Mouse (Mus musculus) cerebellum, postnatal 25 days (tissue): ENCODE data around the gene Gstt2.
"Not testable (repeated sequence)": the region's sequence is repeated elsewhere in the genome, so short reads cannot be mapped to it uniquely, and the experiment has no call there.

Experiments used
- DNase-seq, 2 experiments: peaks; one replicate each; pipeline ENCODE4 v3.0.0; 2021; ENCODE audit warnings: mixed read lengths in 2 of 2

The Gstt2 gene

DNA sequence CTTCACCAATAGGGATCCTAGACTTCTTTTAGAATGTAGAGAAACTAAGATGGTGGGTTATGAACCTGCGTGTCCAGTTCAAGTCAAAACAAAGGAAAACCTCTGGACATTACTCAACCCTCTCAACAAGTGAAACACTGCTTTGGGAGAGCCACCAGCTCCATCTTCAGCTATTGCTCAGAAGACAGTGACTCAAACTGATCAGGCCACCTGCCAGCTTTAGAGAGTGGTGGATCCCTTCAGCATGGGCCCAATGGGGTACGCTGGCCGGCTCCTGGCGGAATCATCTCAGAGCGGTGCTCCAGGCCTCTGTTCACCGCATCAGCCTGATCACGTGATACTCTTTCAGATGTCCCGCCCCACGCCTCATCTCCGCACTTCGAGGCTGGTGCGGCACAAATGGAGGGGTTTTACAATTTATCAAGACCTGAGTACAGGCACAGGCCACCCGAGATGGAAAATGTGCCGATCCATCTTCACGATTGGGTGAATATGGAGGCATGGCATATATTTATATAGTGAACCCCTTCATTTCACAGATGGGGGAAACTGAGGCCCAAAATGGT lies 18.3 kb upstream of the Gstt2 start:
- no peak for DNase-seq

DNA sequence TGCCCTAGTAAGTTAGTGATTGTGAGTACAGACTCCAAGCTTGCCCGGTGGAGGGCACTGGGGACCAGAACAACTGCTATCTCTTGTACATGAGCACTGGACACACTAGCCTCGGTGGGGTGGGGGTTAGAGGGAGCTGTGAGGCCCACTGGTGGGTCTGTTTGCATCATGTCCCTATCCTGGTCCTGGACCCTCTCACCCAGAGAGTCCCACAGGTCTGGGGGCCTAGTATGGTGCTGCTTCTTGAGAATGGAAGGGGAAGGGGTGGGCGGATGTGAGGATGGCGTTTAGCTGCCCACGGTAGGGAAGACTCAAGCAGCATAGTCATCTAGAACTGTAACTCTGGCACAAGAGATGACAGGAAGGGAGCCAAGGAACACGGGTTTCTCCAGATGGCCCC lies 17.6 kb upstream of the Gstt2 start:
- no peak for DNase-seq

DNA sequence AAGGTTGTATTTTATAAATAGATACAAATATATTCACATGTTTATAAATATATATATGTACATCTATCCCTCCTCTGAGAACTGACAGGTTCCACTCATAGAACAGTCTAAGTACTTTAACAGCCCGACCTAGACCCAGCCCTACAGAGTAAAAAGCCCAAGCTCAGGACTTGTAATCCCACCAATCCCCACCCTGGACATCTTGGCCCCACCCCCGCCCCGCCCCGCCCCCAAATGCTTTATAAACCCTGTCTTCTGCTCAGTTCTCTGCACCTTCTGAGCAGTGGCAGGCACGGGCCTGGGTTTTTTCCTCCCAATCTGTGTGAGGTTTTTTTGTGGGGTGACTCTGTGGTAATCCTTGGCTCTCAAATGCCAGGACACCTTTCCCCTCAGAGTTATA lies 16.9 kb upstream of the Gstt2 start:
- DNase-seq: no peak

DNA sequence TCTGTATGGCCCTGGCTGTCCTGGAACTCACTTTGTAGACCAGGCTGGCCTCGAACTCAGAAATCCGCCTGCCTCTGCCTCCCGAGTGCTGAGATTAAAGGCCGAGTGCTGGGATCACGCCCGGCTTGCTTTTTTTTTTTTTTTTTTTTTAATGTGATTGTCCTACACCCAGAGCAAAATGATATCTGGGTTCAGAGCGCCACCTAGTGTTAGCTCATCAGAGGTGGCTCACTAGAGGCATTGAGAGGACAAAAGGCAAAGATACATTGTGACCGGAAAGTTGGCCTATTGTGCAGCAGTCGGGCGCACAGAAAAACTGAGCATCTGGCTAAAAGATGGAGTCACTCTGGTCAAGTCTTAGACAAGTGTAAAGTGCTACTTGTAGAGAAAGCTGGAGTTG lies 16.2 kb upstream of the Gstt2 start:
- peak; percentile 86 to 93 for DNase-seq

DNA sequence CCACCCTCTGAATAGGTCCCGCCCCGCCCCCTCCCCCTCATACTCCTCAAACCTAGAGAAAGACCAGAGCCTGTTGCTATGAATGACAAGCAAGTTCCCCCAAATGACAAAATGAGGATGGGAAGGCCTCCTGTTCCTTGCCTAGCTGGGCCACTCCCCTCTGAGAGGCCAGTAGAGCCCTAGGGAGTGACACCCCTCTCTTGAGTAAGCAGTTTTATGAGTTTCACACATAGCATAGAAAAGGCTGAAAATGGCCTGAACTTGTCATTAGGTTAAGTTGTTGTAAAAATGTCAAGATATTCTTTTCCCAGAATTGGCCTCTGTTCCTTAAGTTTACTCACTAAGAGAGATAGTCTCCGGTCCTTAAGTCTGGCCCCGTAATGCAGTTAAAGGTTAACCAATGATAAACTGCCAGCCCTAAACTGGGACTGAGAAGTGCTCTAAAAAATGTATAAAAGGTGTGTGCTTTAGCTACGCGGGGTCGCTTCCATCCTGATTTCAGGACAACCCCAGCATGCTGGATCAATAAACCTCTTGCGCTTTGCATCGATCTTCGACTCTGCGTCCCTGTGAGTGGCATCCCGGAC lies 15.4 kb upstream of the Gstt2 start:
- no peak for DNase-seq

DNA sequence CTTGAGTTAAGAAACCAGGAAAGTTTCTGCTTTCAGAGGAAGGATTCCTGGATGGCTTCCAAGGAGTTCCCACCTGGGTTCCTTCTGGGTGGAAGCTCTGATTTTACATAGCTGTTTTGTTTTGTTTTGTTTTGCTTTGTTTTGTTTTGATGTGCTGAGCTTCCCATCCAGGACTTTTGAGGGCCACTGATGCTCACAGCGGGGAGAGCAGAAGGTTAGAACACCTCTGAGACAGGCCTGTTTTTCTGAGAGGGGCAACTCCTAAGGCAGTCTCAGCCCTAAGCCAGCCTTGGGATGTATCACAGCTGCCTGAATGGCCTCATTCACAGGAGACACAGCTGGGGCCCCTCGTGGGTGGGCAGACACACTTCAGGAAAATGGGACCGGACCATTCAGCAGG lies 14.5 kb upstream of the Gstt2 start:
- no peak for DNase-seq

DNA sequence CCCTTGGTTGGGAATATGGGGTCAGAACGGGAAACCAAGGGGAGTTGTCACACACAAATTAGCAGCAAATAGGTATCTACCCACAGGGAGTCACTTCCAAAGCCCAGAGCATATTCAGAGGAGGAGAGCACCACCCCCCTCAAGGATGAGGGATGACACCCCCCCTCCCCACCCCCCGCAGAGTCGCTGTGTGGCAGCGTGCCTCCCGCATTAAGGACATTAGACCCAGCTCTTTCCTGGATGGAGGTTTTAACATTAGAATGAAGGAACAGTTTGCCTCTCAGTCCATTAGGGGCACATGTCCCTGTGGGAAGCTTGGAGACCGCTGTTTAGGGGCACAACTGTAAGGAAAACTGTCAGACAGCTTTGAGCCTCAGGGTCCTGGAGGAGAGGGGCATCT lies 13.9 kb upstream of the Gstt2 start:
- no peak for DNase-seq

DNA sequence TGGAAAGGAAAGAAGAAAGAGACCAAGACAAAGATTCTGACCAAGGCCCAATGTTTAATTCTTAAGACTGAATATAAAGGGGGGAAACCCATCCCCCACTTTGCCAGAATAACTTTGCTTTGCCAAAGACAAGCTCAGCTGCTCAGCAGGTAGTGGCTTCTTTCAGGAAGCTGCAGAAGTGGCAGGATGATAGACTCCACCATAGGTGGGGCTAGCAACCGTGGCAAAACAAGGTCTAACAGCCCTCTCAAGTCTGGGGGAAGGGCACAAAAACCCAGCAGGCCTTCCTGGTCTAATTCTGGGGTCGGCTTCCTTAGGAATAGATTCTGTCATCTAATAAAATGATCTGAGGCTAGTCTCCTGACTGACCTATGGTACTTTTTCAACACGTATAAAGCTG lies 11.2 kb upstream of the Gstt2 start:
- DNase-seq: no peak

DNA sequence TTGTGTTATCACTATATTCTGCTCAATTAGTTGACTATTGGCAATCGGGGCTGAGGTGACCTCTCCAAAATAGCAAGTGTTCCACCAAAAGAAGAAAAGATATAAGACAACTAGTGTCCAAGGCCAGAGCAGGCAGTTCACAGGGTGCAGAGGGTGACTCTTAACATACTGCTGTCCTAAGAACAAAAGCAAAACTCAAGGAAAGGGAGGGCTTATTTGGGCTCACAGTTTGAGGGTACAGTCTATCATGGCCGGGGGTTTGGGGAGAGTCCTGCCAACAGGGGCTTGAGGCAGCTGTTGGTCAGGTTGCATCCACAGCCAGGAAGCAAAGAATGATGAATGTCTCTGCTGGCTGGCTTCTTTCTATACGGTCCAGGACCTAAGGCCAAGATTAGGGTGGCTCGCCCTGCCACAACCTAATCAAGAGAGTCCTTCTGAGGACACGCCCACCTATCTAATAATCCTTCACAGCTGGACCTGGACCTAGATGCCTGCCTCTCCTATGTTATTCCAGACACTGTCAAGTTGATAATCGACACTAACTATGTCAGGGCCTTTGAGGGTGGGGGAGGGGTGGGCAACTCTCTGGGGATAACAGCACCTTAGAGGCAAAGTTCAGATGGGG lies 8.2 kb upstream of the Gstt2 start:
- no peak for DNase-seq

DNA sequence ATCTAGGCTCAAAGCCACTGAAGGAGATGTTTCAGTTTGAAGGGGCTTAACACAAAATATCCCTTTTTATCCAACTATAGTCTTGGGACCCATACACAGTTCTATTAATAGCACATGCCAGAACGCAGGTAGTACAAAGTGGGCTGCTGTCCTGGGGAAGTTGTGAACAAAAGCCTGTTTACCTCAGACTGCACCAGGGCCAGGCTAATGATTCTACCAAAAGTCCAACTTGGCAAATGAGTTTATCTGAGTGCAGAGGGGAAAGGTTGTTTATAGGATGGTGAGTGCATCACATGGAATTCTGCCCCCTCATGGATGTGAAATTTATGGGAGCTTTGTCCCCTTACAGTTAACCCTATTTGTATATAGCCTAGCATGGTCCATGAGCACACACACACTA lies 7.6 kb upstream of the Gstt2 start:
- DNase-seq: no peak

DNA sequence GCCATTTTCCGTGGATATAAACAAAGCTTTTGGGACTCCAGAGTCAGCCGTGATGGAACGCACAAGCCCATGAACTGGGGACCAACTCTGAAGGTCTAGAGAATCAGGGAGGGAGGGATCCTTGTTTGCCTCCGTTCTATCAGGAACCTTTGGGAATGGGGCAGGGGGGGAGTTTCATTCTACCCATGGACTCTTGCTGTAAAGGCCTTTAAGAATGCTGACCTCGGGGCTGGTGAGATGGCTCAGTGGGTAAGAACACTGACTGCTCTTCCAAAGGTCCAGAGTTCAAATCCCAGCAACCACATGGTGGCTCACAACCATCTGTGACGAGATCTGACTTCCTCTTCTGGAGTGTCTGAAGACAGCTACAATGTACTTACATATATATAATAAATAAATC lies 6.7 kb upstream of the Gstt2 start:
- not testable (repeated sequence) for DNase-seq

DNA sequence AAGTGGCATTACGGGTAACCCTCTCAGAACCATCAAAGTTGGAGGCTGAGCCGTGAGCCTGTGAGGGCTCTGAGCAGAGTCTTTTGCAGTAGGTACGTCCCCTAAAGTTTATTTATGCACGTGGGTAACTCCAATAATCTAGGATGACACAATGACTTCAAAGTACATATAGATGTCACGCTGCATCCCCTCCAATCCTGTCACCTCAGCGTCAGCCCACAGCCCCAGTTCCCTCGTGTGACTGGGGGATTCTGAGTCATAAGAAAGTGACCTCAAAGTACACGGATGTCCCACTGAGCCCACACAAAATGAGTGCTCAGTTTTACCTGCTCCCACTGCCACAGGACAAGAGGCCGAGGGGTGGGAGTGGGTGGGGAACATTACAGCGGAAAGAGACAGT lies 1.9 kb upstream of the Gstt2 start:
- DNase-seq: no peak

DNA sequence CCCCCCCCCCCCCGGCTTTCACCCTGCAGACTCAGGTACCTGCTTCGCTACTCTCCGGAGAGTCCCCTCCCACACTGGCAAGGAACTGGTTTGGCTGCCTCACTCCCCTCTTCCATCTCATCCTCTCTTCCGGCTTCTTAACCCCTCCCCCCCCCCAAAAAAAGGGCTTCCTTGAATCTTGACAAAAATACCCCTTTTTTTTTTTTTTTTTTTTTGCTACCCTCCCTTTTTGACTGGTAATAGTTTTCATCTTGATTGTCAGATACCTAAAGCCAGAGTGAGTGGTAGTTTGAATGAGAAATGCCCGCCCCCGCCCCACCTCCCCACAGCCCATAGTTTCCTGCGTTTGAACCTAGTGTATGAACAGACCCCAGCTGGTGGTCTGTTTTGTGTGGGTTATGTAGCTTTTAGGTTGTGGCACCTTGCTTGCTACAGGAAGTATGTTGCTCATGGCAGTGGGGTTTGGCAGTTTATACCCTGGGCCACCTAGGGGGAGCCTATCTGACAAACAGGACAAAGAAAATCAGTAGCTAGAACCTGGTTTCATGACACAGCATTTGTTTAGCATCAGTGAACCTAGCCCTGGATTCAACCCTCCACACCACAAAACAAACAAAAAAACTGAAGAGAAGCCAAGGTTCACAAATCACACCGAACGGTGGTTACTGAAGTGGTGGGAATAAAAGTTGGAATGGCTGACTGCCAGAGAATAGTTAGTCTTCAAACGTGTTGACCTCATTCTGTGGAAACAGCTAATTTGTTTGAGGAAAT lies 1.3 kb downstream of the Gstt2 start:
- DNase-seq: no peak

DNA sequence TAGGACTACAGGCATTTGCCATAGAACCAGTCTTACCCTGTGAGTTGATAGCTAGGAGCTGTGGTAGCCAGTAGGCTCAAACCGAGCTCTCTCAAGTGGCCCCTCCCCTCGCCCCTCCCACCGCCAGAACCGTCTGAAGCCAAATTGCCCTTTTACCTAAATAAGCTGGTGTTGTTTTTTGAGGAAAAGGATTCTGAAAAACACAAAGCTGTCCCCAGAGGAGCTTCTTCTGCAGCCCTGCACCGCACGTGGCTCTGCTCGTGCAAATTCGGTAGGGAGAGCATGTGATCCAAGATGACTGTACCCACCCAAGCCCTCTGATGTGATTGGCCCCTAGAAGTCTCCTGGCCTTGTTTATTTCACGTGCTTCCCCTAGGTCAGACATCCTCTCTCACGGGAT lies 1.9 kb downstream of the Gstt2 start:
- peak; percentile 56 to 64 for DNase-seq

DNA sequence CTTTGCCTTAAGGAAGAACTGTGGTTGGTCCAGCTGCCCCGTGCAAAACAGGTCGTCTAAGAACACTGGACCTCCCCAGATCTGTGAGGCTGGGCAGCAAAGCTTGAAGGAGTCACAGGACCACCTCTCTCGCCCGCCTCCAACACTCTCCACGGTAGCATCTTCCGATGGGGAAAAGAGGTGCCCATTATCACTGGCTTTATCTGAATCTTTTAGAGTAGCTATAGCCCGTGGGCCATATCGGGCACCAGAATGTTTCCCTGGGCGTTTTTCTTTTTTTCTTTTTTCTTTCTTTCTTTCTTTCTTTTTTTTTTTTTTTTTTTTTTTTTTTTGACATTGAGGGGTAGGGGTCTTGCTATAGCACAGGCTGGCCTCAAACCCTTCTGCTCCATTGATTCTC lies 2.5 kb downstream of the Gstt2 start:
- no peak for DNase-seq

DNA sequence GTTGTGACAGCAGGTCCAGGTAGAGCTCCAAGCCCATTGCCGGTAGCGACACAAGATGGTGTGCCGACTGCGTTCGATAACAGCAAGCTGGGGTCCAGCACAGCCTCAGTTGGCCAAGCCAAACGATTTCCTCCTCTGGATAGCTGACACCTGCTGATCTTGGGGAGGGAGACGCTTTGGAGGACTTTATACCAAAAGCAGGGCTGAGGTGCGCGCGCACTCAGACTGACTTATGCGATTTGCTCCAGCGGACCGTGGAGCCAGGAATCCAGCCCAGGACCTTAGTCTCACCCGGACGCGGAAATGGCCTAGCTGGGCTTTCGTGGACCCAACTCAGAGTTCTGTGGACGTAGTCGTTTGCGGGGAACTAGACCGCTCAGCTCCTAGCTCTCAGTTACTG lies 3.0 kb downstream of the Gstt2 start:
- peak; percentile 71 to 77 for DNase-seq

DNA sequence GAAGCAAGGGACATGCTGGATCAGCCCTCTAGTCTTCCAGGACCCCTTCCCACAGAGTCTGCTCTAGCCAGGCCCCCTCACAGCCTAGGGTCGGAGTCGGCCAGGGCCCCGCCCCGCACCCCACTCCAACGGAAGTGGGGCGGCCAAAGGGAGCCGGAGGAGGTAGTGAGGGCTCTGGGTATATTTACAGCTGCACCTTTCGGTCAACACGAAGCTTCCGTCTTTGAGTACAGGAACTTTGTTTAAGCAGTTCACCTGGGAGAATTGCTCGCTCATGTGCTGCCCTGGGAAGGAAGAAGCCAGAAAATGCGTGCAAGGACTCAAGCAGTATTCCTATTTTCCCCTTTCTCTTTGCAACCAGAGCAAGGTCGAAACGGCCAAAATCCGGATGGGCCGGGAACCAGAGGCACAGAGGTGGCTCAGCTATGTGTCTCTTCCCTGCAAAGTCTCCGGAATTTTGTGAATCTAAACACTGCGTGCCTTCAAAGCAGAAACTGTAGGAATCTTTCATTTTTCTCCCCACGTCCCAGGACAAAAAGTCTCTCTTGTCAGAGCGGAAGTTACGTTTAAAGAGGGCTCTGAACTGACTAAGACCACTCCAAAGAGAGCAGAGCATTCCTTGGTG lies 3.7 kb downstream of the Gstt2 start:
- DNase-seq: no peak

DNA sequence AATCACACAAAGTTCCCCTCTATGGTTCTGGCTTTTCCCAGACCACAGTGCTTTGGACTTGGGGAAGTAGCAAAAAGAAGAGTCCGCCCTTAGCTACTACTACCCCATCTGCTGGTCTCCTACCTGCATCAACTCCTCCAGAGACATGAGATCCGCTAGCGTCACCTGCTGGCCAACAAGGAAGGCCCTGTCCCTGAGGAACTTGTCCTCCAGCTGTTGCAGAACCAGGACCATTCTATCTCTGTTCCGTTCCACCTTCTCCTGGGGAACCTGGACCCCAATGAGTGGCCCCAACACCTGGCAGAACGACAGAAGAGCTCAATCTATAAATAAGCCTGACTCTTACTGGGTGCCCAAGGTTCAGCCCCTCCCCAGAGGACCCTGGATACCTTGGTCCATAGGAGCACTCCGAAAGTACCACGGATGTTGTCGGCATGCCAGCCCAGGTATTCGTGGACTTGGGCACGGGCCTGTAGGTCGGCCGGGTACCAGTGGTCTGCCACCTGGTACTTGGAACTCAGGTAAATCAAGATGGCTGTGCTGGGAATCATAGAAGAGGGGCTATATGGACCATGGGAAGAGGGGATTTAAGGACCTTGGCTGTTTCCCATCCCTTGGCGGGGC lies 4.8 kb downstream of the Gstt2 start:
- peak; percentile 42 to 71 for DNase-seq

DNA sequence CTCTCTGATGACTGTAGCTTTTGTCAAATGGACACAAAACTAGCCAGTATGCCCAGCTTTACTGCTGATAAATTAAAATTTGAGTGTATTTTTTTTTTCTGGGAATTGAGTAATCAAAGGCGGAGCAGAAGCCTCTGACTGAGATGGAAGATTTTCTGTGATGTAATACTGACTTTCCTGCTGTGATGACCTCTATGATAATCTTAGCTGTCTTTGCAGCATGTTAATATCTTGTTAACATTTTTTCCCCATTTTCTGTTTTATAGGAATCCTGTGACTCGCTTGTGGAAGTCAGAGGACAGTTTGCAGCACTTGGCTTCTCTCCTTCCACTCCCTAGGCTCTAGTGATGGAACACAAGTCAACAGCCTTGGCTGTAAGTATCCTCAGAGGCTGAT lies 7.0 kb downstream of the Gstt2 start:
- no peak for DNase-seq

DNA sequence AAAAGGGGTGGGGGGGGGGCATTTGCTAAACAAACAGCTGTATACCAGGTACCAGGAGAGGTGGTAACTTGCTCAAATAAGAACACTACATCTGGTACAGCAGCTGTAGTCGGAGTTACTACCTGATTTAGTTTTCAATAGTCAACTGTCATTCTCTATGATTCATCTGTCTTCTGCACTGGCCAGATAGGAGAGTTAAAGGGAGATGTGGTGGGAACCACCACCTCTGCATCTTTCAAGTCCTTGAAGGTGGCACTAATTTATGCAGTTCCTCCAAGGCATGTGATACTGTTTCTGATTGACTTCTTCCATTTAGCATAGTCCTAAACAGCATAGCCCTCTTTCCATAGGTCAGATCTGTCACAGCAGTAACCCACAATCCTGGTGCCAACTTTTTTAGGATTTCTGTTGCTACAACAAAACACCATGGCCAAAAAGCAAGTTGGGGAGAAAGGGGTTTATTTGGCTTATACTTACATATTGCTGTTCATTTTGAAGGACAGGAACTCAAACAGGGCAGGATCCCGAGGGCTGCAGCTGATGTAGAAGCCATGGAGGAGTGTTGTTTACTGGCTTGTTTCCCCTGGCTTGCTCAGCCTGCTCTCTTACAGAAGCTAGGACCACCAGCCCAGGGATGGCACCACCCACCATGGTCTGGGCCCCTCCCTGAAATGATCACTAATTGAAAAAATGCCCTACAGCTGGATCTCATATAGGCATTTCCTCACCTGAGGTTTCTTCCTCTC lies 7.5 kb downstream of the Gstt2 start:
- DNase-seq: no peak

DNA sequence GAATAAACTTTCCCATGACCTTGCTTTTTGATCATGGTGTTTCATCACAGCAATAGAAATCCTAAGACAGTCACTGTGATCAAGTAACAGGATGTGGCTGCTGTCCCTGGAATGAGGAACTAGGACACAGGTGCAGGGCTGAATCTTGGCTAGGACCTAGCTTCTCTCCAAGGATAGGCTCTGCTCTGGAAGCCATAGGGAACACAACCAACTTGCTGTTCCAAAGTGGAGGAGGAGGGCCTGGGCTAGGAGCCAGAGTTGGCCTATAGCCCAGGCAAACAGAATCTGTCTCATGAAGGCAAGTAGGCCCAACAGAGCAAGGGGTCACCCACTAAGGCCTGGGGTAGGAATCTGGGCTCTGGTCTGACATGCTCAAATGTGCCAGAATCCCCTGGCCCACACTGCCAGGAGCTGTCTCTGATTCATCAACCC lies 8.7 kb downstream of the Gstt2 start:
- peak; percentile 79 to 83 for DNase-seq

DNA sequence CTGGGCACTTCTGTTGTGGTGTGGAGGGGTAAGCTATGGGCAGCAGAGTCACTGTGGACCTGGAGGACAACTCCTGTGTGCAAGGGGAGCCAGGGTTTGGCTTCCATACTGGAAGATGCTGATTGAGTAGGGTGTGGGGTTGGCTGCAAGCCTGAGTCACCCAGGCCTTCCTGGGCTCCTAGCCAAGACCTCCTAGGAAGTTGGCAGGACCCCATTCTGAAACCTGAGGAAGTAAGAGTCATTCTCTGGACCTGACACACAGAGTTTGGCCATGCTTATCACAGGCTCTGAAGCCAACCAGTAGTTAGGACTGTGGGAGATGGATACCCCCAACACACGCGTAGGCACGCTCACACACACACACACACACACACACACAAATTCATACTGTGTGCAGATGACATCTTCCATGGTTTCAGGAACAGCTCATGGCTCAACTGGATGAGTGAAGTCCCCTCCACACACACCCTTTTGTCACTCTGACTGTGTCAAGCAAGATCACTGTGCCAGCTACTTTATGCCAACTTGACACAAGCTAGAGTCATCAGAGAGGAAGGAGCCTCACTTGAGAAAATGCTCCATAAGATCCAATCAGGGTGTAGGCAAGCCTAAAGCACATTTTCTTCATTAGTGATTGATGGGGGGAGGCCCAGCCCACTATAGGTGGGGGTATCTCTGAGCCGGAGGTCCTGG lies 9.4 kb downstream of the Gstt2 start:
- peak; percentile 62 to 68 for DNase-seq
